Mouse (Mus musculus) gastrocnemius, postnatal 36 days (tissue): ENCODE measurements around the gene Pde4d. TPM values are rescaled to one million over a fixed set of nuclear protein-coding genes. Genes with fewer than 3 reads are reported as not detected.

Source experiments
- DNase-seq, 2 experiments: peaks; one replicate each; pipeline ENCODE4 v3.0.0; 2022
- intact Hi-C: fragments of 180-260 bp; cut with DNase I; formaldehyde crosslinking; loops from one replicate; pipeline ENCODE4 v1.15.1; 2025
- total RNA-seq, 2 experiments: library from RNA; stranded (reverse); gene quantifications; 2 replicates each; pipeline ENCODE4 v1.2.3; 2021

Gene Pde4d
- total RNA-seq, 2 experiments from 2014 or later = 190 to 235 TPM

DNA sequence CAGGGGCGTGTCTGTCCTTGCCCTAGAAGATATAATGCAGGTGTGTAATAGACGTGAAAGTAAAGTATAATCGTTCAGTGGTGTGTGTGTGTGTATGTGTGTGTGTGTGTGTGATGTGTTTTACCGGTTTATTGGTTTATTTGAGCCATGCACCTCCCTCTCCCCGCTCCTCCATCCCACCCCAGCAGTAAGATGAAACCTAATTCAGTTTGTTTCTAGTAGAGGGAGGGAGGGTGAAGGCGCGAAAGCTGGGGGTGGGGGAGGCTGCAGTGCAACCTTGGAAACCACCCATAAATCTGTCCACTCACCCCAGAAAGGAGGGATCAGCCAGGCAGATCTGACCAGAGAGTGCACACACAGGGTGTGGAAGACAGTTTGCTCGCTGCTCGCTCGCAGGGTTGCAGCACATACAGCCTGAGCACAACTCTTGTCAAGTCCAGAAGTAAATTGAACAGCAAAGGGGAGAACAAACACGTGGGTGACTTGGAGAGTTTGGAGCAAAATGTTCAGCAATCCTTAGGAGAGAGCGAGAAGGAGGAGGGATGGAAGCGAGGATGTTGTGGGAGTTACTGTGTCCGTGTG is 667.6 kb downstream of the Pde4d start:
- intact Hi-C loops = no loop called here

GRCm38 (mm10) chr13:109118296-109118800 is 668.6 kb downstream of the Pde4d start:
- intact Hi-C loops = no loop called here
- no peak for DNase-seq

More for the DNA sequence above, 667.6 kb downstream of the Pde4d start:
- DNase-seq = no peak

GRCm38 (mm10) chr13:109121867-109122266 is 672.1 kb downstream of the Pde4d start:
- no peak for DNase-seq
- intact Hi-C loops = no loop called here

DNA sequence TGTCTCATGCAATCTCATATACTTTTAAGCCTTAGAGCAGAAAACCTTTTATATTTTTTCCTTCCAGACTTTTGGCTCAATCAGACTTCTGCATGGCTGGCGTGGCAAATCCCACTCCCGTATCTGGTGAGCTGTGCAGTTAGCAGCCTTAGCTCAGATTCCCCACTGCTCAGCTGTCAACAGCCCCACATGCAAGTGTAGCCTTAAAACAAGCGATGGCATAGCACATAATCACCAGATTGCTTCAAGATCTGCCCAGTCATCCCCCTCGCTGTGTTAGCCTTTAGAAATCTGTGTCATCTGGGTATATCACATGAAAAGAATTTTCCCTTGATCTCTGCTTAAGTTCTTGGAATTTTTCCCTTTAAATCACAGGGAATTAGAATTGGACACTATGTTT is 686.7 kb downstream of the Pde4d start:
- intact Hi-C loops = no loop called here
- DNase-seq = no peak

GRCm38 (mm10) chr13:109158703-109159102 is 709.0 kb downstream of the Pde4d start:
- no peak for DNase-seq
- intact Hi-C loops = no loop called here

GRCm38 (mm10) chr13:109168556-109169334 is 719.0 kb downstream of the Pde4d start:
- DNase-seq = no peak

GRCm38 (mm10) chr13:109169335-109169606 is 719.5 kb downstream of the Pde4d start:
- intact Hi-C loops = no loop called here

More at GRCm38 (mm10) chr13:109168556-109169334, 719.0 kb downstream of the Pde4d start:
- intact Hi-C loops = no loop called here

DNA sequence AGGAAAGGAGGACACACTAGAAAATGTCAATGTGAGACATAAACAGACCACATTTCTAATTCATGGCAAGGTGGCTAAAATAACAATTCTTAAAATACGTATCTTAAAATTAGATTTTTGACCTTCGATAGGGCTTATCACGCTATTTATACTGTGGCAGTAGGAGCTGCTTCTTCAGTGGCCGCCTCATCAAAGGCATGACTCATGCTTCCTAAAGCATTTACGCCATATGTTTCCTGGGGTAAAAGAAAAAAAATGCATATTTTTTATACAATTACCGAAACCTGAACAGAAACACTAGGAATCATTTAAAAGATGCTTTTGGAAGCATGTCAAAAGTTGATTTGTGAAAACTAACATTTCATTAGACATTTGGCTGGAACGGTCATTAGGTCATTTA is 721.9 kb downstream of the Pde4d start:
- no peak for DNase-seq
- intact Hi-C loops = no loop called here

More at GRCm38 (mm10) chr13:109169335-109169606, 719.5 kb downstream of the Pde4d start:
- no peak for DNase-seq

DNA sequence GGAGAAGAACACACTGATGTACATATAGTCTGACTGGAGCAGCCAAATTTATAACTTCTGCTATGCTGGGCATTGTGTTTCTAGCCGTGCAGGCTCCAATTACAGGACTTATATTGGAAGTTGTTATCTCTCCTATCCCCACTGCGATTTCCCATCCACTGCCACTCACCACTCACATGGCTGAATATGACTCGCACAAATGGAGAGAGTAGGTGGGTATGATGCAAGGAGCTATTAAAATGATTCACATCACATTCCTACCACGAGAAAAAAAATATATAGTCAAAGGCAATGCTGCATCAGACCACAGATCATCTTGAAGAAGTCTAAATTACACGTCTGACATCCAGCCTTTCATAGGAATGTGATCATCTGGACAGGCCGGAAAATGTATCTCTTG is 725.5 kb downstream of the Pde4d start:
- no peak for DNase-seq
- intact Hi-C loops = no loop called here

- no peak for DNase-seq
- intact Hi-C loops = no loop called here
These were observed 726.3 kb downstream of the Pde4d start for GRCm38 (mm10) chr13:109175852-109176621.

- no peak for DNase-seq
- intact Hi-C loops = no loop called here
These were observed 731.6 kb downstream of the Pde4d start for GRCm38 (mm10) chr13:109181363-109181762.

- no peak for DNase-seq
- intact Hi-C loops = no loop called here
These were observed 740.9 kb downstream of the Pde4d start for GRCm38 (mm10) chr13:109190652-109191051.

DNA sequence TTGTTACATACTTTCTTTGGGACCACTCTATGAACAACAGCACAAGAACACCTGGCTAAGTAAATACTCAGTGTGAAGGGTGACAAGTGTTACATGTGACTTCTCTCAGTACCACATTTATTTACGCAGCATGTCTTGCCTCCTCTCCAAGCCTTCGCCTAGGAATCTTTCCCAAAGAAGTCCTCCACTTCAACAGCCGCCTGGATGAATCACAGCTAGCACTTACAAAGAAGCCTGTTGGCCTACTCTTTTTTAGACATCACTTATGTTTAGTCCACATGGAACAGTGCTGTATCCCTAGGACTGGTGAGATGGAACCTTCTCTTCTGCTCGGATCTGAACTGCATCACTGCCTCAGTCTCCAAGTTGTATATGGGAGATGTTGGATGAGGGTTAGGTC is 741.4 kb downstream of the Pde4d start:
- intact Hi-C loops = no loop called here
- no peak for DNase-seq

GRCm38 (mm10) chr13:109205541-109205940 is 755.8 kb downstream of the Pde4d start:
- intact Hi-C loops = loop anchor here (10.0 kb wide), 1 partner anchor 481 kb away; no protein-coding TSS in a partner anchor
- DNase-seq = no peak

DNA sequence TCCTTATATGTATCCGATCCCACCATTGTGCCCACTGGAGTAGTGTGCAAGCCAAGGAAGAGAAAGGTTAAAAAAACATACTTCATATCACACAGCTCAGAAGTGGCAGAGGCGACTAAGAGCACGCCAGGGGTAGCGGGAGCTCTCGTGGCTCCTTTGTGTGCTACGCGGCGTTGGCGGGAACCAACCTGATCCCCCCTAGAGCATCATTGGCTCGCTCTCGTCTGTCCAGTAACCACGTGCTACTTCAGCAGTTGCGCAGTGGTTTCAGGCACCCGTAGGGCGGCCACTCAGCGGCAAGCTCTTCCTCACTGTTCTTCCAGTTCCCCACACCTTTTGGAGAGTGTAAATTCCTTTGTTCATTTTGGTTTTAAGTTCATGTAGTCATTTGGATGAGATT is 758.9 kb downstream of the Pde4d start:
- DNase-seq = no peak

GRCm38 (mm10) chr13:109209413-109209812 is 759.7 kb downstream of the Pde4d start:
- DNase-seq = no peak
- intact Hi-C loops = loop anchor here (10.0 kb wide), 1 partner anchor 485 kb away; no protein-coding TSS in a partner anchor

More for the DNA sequence above, 758.9 kb downstream of the Pde4d start:
- intact Hi-C loops = loop anchor here (10.0 kb wide), 1 partner anchor 484 kb away; no protein-coding TSS in a partner anchor

DNA sequence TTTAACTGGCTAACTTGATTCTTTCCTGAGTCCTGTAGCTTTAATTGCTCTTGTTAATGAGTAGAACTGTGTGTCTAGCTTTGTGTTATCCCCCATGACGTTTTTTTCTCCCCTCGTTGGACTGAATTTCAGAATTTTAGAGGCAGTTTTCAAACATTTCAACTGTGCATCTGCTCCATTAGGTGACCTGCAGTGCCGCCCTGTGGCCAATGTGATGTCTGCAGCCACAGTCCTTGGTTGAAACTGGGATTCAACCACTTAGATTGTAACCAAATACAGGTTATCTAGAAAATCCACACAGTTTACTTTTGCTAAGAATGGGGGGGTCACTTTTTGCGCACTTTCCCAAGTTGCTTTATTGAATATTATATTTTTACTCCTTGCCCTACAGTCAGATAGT is 760.7 kb downstream of the Pde4d start:
- intact Hi-C loops = loop anchor here (5.0 to 10.0 kb wide), 3 partner anchors 326 to 863 kb away; no protein-coding TSS in a partner anchor
- DNase-seq = peak; percentile 55 to 65

DNA sequence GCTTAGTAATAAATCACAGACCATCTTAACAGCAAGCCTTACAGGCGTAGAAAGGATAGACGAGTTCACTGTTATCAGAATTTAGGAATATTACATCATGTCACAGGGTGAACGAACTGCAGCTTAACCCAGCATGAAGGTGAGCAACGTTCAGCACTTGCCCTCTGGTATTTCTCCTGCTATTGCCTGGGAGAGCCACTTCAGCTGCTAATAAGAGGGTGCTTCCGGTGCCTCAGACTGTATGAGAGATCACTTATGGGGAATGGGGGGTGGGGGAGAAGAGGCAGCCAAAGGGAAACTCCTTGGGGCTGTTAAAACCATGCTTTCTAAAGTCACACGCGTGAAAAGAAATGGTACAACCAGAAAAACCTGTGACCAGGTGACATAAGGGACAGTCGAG is 761.7 kb downstream of the Pde4d start:
- intact Hi-C loops = loop anchor here (5.0 to 10.0 kb wide), 3 partner anchors 327 to 864 kb away; no protein-coding TSS in a partner anchor

GRCm38 (mm10) chr13:109211941-109212487 is 762.3 kb downstream of the Pde4d start:
- DNase-seq = no peak
- intact Hi-C loops = loop anchor here (5.0 to 10.0 kb wide), 3 partner anchors 327 to 865 kb away; no protein-coding TSS in a partner anchor

More for the DNA sequence above, 761.7 kb downstream of the Pde4d start:
- no peak for DNase-seq

DNA sequence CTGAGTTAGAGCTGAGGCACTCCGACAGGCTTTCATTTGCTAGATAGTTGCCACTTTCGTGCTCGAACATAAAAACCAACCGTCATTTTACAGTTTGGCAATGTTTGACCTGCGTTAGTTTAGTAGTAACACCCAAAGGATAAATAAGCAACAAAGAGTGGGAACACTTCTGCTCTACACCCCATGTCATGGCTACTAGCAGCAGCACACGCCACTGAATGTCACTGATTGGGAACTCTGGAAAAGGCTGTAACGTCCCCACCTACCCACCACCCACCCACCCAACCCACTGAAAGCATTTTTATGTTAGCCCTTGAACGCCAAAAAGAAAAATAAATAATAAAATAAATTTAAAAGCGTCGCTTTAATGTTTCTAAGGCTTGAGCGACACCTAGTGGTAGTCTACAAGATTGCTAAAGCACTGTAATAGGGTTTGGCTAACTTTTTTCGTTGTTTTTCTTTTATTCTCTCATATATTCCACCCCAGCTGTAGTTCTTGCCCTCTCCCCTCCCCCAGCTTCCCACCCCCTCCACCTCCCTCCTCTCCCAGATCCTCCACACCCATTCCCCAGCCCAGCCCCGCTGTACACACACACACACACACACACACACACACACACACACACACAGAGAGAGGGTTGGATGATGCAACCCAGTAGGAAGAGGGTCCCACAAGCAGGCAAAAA is 763.2 kb downstream of the Pde4d start:
- intact Hi-C loops = loop anchor here (5.0 to 10.0 kb wide), 3 partner anchors 328 to 866 kb away; no protein-coding TSS in a partner anchor
- DNase-seq = no peak
